Mouse (Mus musculus): ENCODE measurements around the gene Ankrd55. TPM values are rescaled to one million over a fixed set of nuclear protein-coding genes. Genes with fewer than 3 reads are reported as not detected.

Gene Ankrd55
- total and polyA plus RNA-seq, 3 experiments, result 0.57 to 1.6 (median 0.64) TPM

GRCm38 (mm10) chr13:112427521-112427920 lies 139.3 kb downstream of the Ankrd55 start:
- no peak overlapping the region for H3K27ac ChIP-seq
- H3K79me2 ChIP-seq (replicated peaks; ENCODE audit: control insufficient read depth, insufficient read depth, low read length), result no peaks in the 10 kb centered on the region
- H3K4me1 ChIP-seq (ENCODE audit: control insufficient read depth, insufficient read depth, low read length), result peaks cover 7% of the 10 kb centered on the region
- WGBS, result 85% methylated on average over 15 of the region's 15 CpGs
- no peak overlapping the region for H3K9ac ChIP-seq (ENCODE audit: low read depth, low read length)
- no peak for DNase-seq
- H3K27me3 ChIP-seq (ENCODE audit: control insufficient read depth, insufficient read depth, low read length), result no peaks in the 10 kb centered on the region
- intact Hi-C loops (cut with DNase I), result no loop called here
- TF ChIP-seq CTCF (IDR thresholded peaks at IDR 0.05) (no peak), POLR2A (IDR thresholded peaks at IDR 0.05; ENCODE audit: insufficient read depth, low read depth, low read length) (no peak), EP300 (IDR thresholded peaks at IDR 0.05; ENCODE audit: insufficient read depth, low read depth, low read length) (no peak)
- no peaks in the 10 kb centered on the region for H3K36me3 ChIP-seq (ENCODE audit: control insufficient read depth, insufficient read depth, low read length)
- no peak overlapping the region for H3K4me3 ChIP-seq

DNA sequence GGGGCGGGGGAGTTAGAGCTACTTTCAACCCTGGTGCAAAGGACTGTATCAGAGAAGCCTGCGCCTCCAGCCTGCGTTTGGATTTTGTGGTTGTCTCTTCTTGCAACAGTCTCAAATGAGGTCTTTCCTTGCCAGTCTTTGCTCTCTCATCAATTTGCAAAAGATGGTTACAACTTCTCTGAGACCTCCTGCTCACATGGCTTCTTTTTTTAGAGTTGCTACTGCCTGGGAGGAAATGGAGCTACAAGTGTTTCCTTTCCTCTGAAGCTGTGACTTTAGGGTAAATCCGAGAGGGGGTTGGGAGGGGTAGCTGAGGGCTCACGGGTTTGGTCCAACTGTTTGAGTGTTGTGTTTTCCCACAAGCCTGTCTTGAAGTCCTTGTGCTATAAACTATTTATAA lies 145.0 kb downstream of the Ankrd55 start:
- no peak overlapping the region for H3K4me3 ChIP-seq
- no peak overlapping the region for H3K9ac ChIP-seq (ENCODE audit: low read depth, low read length)
- TF ChIP-seq CTCF (IDR thresholded peaks at IDR 0.05), result no peak
- no peak for TF ChIP-seq EP300 (IDR thresholded peaks at IDR 0.05; ENCODE audit: insufficient read depth, low read depth, low read length)
- TF ChIP-seq POLR2A (IDR thresholded peaks at IDR 0.05; ENCODE audit: insufficient read depth, low read depth, low read length), result no peak
- H3K36me3 ChIP-seq (ENCODE audit: control insufficient read depth, insufficient read depth, low read length), result no peaks in the 10 kb centered on the region
- WGBS, result 41% methylated on average over 5 of the region's 5 CpGs
- DNase-seq, result no peak
- intact Hi-C loops (cut with DNase I), result no loop called here
- no peaks in the 10 kb centered on the region for H3K27me3 ChIP-seq (ENCODE audit: control insufficient read depth, insufficient read depth, low read length)
- no peak overlapping the region for H3K27ac ChIP-seq
- H3K79me2 ChIP-seq (replicated peaks; ENCODE audit: control insufficient read depth, insufficient read depth, low read length), result no peaks in the 10 kb centered on the region
- peaks cover 6% of the 10 kb centered on the region for H3K4me1 ChIP-seq (ENCODE audit: control insufficient read depth, insufficient read depth, low read length)

Other genes starting within 250 kb of the Ankrd55 start
- gene Il6st, start 175.6 kb downstream of the Ankrd55 start, total RNA-seq (2021), result 100 to 1,000 TPM; 204 to 256 TPM
- gene Il6st, start 175.6 kb downstream of the Ankrd55 start, polyA plus RNA-seq (2012; rRNA removed), result 39.0 and 62.8 TPM in 2 replicates